Mouse (Mus musculus): ENCODE measurements around the gene Mospd3.

The Mospd3 gene

GRCm38 (mm10) chr5:137574470-137574901 lies 26.4 kb downstream of the Mospd3 start:
- peak; percentile 77 for DNase-seq (ENCODE audit: low spot score)

- DNase-seq (ENCODE audit: low spot score) = no peak
Measured at GRCm38 (mm10) chr5:137570691-137571586, 29.9 kb downstream of the Mospd3 start.

GRCm38 (mm10) chr5:137570181-137570580 lies 30.7 kb downstream of the Mospd3 start:
- no peak for DNase-seq (ENCODE audit: low spot score)

- DNase-seq (ENCODE audit: low spot score) = peak; percentile 19
Measured at GRCm38 (mm10) chr5:137569665-137570064, 31.2 kb downstream of the Mospd3 start, which contains the start of gene Tfr2. TSS of gene Tfr2 (plus strand) at chr5:137569840.

- no peak for DNase-seq (ENCODE audit: low spot score)
Measured at GRCm38 (mm10) chr5:137569031-137569430, 31.8 kb downstream of the Mospd3 start.

- no peak for DNase-seq (ENCODE audit: low spot score)
Measured at GRCm38 (mm10) chr5:137568223-137568798, 32.5 kb downstream of the Mospd3 start.

- no peak for DNase-seq (ENCODE audit: low spot score)
Measured at GRCm38 (mm10) chr5:137566416-137566815, 34.4 kb downstream of the Mospd3 start.

- DNase-seq (ENCODE audit: low spot score) = no peak
Measured at GRCm38 (mm10) chr5:137565744-137566143, 35.1 kb downstream of the Mospd3 start.

- DNase-seq (ENCODE audit: low spot score) = no peak
Measured at GRCm38 (mm10) chr5:137562965-137563364, 37.9 kb downstream of the Mospd3 start.

GRCm38 (mm10) chr5:137561556-137561955 lies 39.3 kb downstream of the Mospd3 start:
- DNase-seq (ENCODE audit: low spot score) = no peak

- no peak for DNase-seq (ENCODE audit: low spot score)
Measured at GRCm38 (mm10) chr5:137553898-137554297, 47.0 kb downstream of the Mospd3 start.

GRCm38 (mm10) chr5:137553411-137553837 lies 47.4 kb downstream of the Mospd3 start, which contains the start of gene Actl6b:
TSS of gene Actl6b (plus strand) at chr5:137553517.
- peak; percentile 83 for DNase-seq (ENCODE audit: low spot score)

GRCm38 (mm10) chr5:137553000-137553399 lies 47.9 kb downstream of the Mospd3 start:
- DNase-seq (ENCODE audit: low spot score) = no peak

- no peak for DNase-seq (ENCODE audit: low spot score)
Measured at GRCm38 (mm10) chr5:137551119-137551518, 49.7 kb downstream of the Mospd3 start.

- no peak for DNase-seq (ENCODE audit: low spot score)
Measured at GRCm38 (mm10) chr5:137549840-137550239, 51.0 kb downstream of the Mospd3 start.

Measured in embryo, embryonic 10 days (tissue).